Mouse (Mus musculus): ENCODE measurements at regions not wholly inside any gene's neighbourhood (a gene's known extent, or its start where the extent isn't known, plus 50 kb on each side); places are given as distances from the start of the nearest gene placed in this dataset.

DNA sequence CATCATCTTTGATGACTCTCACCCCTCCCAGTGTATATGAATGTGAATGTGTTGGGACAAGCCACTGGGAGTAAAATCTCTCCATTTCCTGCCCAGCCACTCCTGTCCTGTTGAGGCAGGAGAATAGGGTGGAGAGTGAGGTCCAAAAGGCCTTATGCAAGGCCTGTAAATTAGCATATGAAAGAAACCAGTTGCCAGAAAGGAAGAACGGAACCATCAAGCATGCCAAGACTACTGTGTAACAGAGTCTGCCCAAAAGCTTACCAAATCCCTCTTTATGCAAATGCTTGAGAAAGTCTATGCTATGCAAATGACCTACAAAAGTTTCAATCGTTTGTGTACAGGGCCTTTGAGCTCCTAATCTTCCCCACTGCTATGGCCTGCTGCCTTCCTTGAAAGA, 404.0 kb upstream of the Tbl1xr1 start:
- no peak for TF ChIP-seq POLR2A (IDR thresholded peaks at IDR 0.05; ENCODE audit: low read depth, low read length)
- no peak for TF ChIP-seq CTCF (IDR thresholded peaks at IDR 0.05; ENCODE audit: extremely low read depth, insufficient read depth, insufficient read length, insufficient replicate concordance)

Measured in spleen, adult 2 months (tissue).